Mouse (Mus musculus) kidney, postnatal 10 days (tissue): ENCODE data around the gene Slc32a1.
A peak's percentile ranks its signal among the peaks of the same experiment; 100 is the strongest.

Experiments used
- DNase-seq: peaks from one replicate; pipeline ENCODE4 v3.0.0; 2021; ENCODE audit warnings: mixed read lengths

Slc32a1 gene

GRCm38 (mm10) chr2:158613541-158614417, 3.2 kb downstream of the Slc32a1 start:
- DNase-seq: peak; percentile 49

GRCm38 (mm10) chr2:158614418-158614955, 3.9 kb downstream of the Slc32a1 start:
- DNase-seq: no peak

GRCm38 (mm10) chr2:158615161-158615680, 4.7 kb downstream of the Slc32a1 start:
- DNase-seq: no peak

- no peak for DNase-seq
Measured at GRCm38 (mm10) chr2:158615702-158616101, 5.1 kb downstream of the Slc32a1 start.

- DNase-seq: no peak
Measured at GRCm38 (mm10) chr2:158616296-158616695, 5.7 kb downstream of the Slc32a1 start.

GRCm38 (mm10) chr2:158616790-158617189, 6.2 kb downstream of the Slc32a1 start:
- no peak for DNase-seq

- peak; percentile 98 for DNase-seq
Measured at GRCm38 (mm10) chr2:158624718-158625222, 14.2 kb downstream of the Slc32a1 start, which contains the start of gene Actr5. Gene Actr5, plus strand, starts transcription at chr2:158624888.

- no peak for DNase-seq
Measured at GRCm38 (mm10) chr2:158625231-158625630, 14.7 kb downstream of the Slc32a1 start.

- no peak for DNase-seq
Measured at GRCm38 (mm10) chr2:158625697-158626096, 15.1 kb downstream of the Slc32a1 start.

GRCm38 (mm10) chr2:158628858-158629257, 18.3 kb downstream of the Slc32a1 start:
- no peak for DNase-seq

GRCm38 (mm10) chr2:158629414-158629813, 18.8 kb downstream of the Slc32a1 start:
- DNase-seq: peak; percentile 47

- no peak for DNase-seq
Measured at GRCm38 (mm10) chr2:158631873-158632272, 21.3 kb downstream of the Slc32a1 start.

- peak; percentile 84 for DNase-seq
Measured at GRCm38 (mm10) chr2:158641869-158642268, 31.3 kb downstream of the Slc32a1 start.

- no peak for DNase-seq
Measured at GRCm38 (mm10) chr2:158642587-158642986, 32.0 kb downstream of the Slc32a1 start.

- DNase-seq: no peak
Measured at GRCm38 (mm10) chr2:158643791-158644190, 33.2 kb downstream of the Slc32a1 start.

GRCm38 (mm10) chr2:158651159-158651908, 40.8 kb downstream of the Slc32a1 start:
- no peak for DNase-seq

GRCm38 (mm10) chr2:158652985-158653384, 42.4 kb downstream of the Slc32a1 start:
- DNase-seq: peak; percentile 87

GRCm38 (mm10) chr2:158654717-158655116, 44.1 kb downstream of the Slc32a1 start:
- DNase-seq: peak; percentile 65

- no peak for DNase-seq
Measured at GRCm38 (mm10) chr2:158655806-158656205, 45.2 kb downstream of the Slc32a1 start.

- DNase-seq: peak; percentile 76
Measured at GRCm38 (mm10) chr2:158658822-158659221, 48.3 kb downstream of the Slc32a1 start.

- DNase-seq: no peak
Measured at GRCm38 (mm10) chr2:158659346-158659745, 48.8 kb downstream of the Slc32a1 start.

GRCm38 (mm10) chr2:158665098-158665497, 54.5 kb downstream of the Slc32a1 start, which contains the start of gene Ppp1r16b:
Gene Ppp1r16b, plus strand, starts transcription at chr2:158665398.
- no peak for DNase-seq
